Mouse (Mus musculus) intestine, postnatal 0 days (tissue): ENCODE results near the gene Wdsub1. TPM values are rescaled to one million over a fixed set of nuclear protein-coding genes. Genes with fewer than 3 reads are reported as not detected.

ENCODE experiments used
- ATAC-seq: fragments of 200-750 bp; cut with Nextera tagmentation; 2 replicates; pipeline ENCODE4 v1.8.0; 2017; ENCODE audit warnings: mild to moderate bottlenecking, moderate TSS enrichment, moderate library complexity
- H3K27ac ChIP-seq: fragments of 300-500 bp; sonication (generic); 2 replicates; pipeline ENCODE4 v1.5.1; 2014; ENCODE audit warnings: mild to moderate bottlenecking, low read depth, low read length, moderate library complexity
- H3K27me3 ChIP-seq: fragments of 300-500 bp; sonication (generic); replicated peaks from 2 replicates; pipeline ENCODE4 v1.6.1; 2014; ENCODE audit warnings: low read length, mixed read lengths; ENCODE audit not compliant: control insufficient read depth, insufficient read depth
- H3K36me3 ChIP-seq: fragments of 300-500 bp; sonication (generic); 2 replicates; pipeline ENCODE4 v1.6.1; 2014; ENCODE audit warnings: mild to moderate bottlenecking, moderate library complexity; ENCODE audit not compliant: control insufficient read depth, insufficient read depth
- H3K4me1 ChIP-seq: fragments of 300-500 bp; sonication (generic); replicated peaks from 2 replicates; pipeline ENCODE4 v1.6.1; 2014; ENCODE audit warnings: antibody characterized with exemption, low read length, mixed read lengths; ENCODE audit not compliant: control insufficient read depth, insufficient read depth
- H3K4me2 ChIP-seq: fragments of 300-500 bp; sonication (generic); replicated peaks from 2 replicates; pipeline ENCODE4 v1.6.1; 2014; ENCODE audit warnings: low read depth, mild to moderate bottlenecking, moderate library complexity
- H3K4me3 ChIP-seq: fragments of 300-500 bp; sonication (generic); 2 replicates; pipeline ENCODE4 v1.5.1; 2014; ENCODE audit warnings: low read depth, low read length
- H3K9ac ChIP-seq: fragments of 300-500 bp; sonication (generic); 2 replicates; pipeline ENCODE4 v1.6.1; 2014; ENCODE audit warnings: mild to moderate bottlenecking, low read depth, low read length
- H3K9me3 ChIP-seq: fragments of 300-500 bp; sonication (generic); 2 replicates; pipeline ENCODE4 v1.6.1; 2016; ENCODE audit warnings: mixed run types; ENCODE audit not compliant: control insufficient read depth
- CTCF ChIP-seq: sonication (generic); IDR thresholded peaks from 2 replicates; pipeline ENCODE4 v1.5.1; 2016; ENCODE audit warnings: low read depth, mild to moderate bottlenecking, control low read depth, antibody characterized with exemption, moderate library complexity
- WGBS: fragments of 180-500 bp; shearing (Covaris S2); extraction: QIAGEN DNeasy Blood & Tissue Kit; methylation state at CpG from one replicate; pipeline ENCODE4 v1.1.7; 2014; 5-methylcytosine and 5-hydroxymethylcytosine counted together
- polyA plus RNA-seq: library from polyadenylated mRNA; unstranded; fragments of >200 nt; fragmentation: Nextera tagmentation; extraction: Ambion mirVana; gene quantifications from 2 replicates; pipeline ENCODE4 v1.2.1, GENCODE M21; 2015

Wdsub1 gene
- polyA plus RNA-seq, 1 experiment from 2014 or later, result 32.9 TPM

DNA sequence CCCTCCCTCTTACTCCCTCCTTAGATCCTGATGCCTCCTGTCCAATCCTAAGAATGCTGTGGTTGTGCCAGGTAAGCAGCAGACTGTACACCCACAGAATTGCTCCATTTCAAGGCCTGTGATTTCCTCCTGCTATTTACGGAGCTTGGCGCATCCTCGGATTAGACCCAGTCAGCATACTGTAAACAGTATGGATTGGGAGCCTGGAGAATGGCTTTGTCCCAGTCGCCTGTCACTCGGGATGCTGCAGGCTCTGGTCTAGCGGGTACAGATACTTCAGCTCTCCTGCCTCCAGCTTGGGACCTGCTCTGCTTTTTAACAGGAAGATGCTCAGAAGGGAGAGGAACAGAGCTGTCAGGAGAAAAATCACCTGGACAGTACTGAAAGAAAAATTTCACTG is 63.0 kb downstream of the Wdsub1 start:
- H3K27ac ChIP-seq, result no peak overlapping the region
- H3K4me1 ChIP-seq, result no peaks in the 10 kb centered on the region
- no peaks in the 10 kb centered on the region for H3K27me3 ChIP-seq
- no peaks in the 10 kb centered on the region for H3K9me3 ChIP-seq
- H3K36me3 ChIP-seq, result peaks cover 75% of the 10 kb centered on the region
- no peak overlapping the region for H3K9ac ChIP-seq
- no peak overlapping the region for H3K4me2 ChIP-seq
- no peak for ATAC-seq
- TF ChIP-seq CTCF, result no peak
- WGBS, result 83% methylated on average over 6 of the region's 6 CpGs
- no peak overlapping the region for H3K4me3 ChIP-seq

GRCm38 (mm10) chr2:59818663-59819062 is 63.7 kb downstream of the Wdsub1 start:
- no peak for TF ChIP-seq CTCF
- no peak for ATAC-seq
- peaks cover 73% of the 10 kb centered on the region for H3K36me3 ChIP-seq

DNA sequence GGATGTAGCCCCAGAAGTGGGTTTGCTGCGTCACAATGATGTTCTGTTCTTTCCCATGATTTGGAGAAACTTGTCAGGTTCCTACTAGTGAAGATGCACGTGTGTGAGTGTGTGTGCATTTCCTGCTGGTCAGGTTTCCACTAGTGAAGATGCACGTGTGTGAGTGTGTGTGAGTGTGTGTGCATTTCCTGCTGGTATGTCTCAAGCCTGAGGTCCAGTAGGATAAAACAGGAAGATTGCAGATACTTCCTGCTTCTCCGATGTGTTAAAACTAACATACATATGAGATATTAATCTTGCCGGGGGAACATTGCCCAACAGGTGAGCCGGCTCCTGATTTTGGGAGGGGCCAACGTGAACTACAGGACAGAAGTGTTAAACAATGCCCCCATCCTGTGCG is 67.4 kb downstream of the Wdsub1 start:
- H3K9me3 ChIP-seq, result no peaks in the 10 kb centered on the region
- H3K36me3 ChIP-seq, result peaks cover 74% of the 10 kb centered on the region
- H3K27ac ChIP-seq, result no peak overlapping the region
- H3K27me3 ChIP-seq, result no peaks in the 10 kb centered on the region
- no peak for ATAC-seq
- no peak for TF ChIP-seq CTCF
- no peaks in the 10 kb centered on the region for H3K4me1 ChIP-seq
- no peak overlapping the region for H3K4me2 ChIP-seq
- WGBS, result 80% methylated on average over 8 of the region's 8 CpGs
- no peak overlapping the region for H3K9ac ChIP-seq
- H3K4me3 ChIP-seq, result no peak overlapping the region

More at GRCm38 (mm10) chr2:59818663-59819062, 63.7 kb downstream of the Wdsub1 start:
- 97% methylated on average over 15 of the region's 15 CpGs for WGBS
- no peaks in the 10 kb centered on the region for H3K4me1 ChIP-seq
- H3K4me2 ChIP-seq, result no peak overlapping the region
- H3K9me3 ChIP-seq, result no peaks in the 10 kb centered on the region
- H3K9ac ChIP-seq, result no peak overlapping the region
- no peak overlapping the region for H3K4me3 ChIP-seq
- H3K27me3 ChIP-seq, result no peaks in the 10 kb centered on the region
- no peak overlapping the region for H3K27ac ChIP-seq

DNA sequence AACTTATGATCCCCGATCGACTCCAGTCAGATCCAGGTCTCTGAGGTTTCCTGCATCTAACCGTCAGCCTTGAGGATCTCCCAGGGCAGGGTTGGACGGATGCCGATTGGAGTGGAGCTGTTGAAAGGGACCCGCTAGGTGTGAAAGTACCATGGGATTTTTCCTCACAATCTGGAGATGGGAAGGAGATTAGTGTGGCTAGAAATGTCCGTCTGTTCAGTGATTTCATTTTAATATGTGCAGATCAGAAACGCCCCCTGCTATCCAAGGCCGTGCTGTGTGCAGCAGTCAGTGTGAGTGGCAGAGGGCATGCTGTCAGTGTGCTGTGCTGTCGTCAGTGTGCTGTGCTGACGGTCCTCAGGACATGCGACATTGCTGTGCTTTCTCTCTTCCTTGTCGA is 68.9 kb downstream of the Wdsub1 start:
- Histone ChIP-seq H3K4me2 (no peak overlapping the region), H3K4me3 (no peak overlapping the region), H3K9ac (no peak overlapping the region), H3K27me3 (no peaks in the 10 kb centered on the region), H3K4me1 (no peaks in the 10 kb centered on the region), H3K27ac (no peak overlapping the region), H3K36me3 (peaks cover 63% of the 10 kb centered on the region), H3K9me3 (no peaks in the 10 kb centered on the region)
- ATAC-seq, result no peak
- WGBS, result 90% methylated on average over 13 of the region's 13 CpGs
- TF ChIP-seq CTCF, result no peak

DNA sequence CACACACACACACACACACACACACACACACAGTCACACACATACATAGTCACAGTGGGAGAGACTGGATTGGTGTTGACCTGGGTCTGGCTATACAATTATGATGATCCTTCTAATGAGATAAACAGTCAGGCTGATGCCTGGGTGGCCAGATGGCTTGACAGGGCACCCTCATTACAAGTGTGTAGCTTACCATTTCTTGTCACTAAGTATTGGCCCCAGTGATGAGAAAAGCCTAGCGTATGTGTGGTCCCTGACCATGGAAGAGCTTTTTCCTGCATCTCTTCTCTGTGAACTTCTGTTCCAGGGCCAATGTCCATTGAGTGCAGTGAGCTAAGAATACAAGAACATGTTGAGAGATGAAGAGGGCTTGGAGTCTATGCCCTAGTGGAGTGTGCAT is 69.8 kb downstream of the Wdsub1 start:
- WGBS, result 87% methylated on average over 1 of the region's 1 CpGs
- H3K4me1 ChIP-seq, result no peaks in the 10 kb centered on the region
- no peak for ATAC-seq
- H3K4me2 ChIP-seq, result no peak overlapping the region
- TF ChIP-seq CTCF, result no peak
- H3K27me3 ChIP-seq, result no peaks in the 10 kb centered on the region
- no peak overlapping the region for H3K27ac ChIP-seq
- H3K4me3 ChIP-seq, result no peak overlapping the region
- H3K9me3 ChIP-seq, result no peaks in the 10 kb centered on the region
- peaks cover 64% of the 10 kb centered on the region for H3K36me3 ChIP-seq
- H3K9ac ChIP-seq, result no peak overlapping the region

GRCm38 (mm10) chr2:59811247-59811646 is 71.1 kb downstream of the Wdsub1 start:
- no peaks in the 10 kb centered on the region for H3K27me3 ChIP-seq
- H3K4me2 ChIP-seq, result no peak overlapping the region
- WGBS, result 84% methylated on average over 1 of the region's 1 CpGs
- H3K36me3 ChIP-seq, result peaks cover 64% of the 10 kb centered on the region
- H3K9me3 ChIP-seq, result no peaks in the 10 kb centered on the region
- no peak for TF ChIP-seq CTCF
- no peak overlapping the region for H3K9ac ChIP-seq
- H3K4me3 ChIP-seq, result no peak overlapping the region
- ATAC-seq, result no peak
- H3K4me1 ChIP-seq, result no peaks in the 10 kb centered on the region
- no peak overlapping the region for H3K27ac ChIP-seq

GRCm38 (mm10) chr2:59810039-59810438 is 72.4 kb downstream of the Wdsub1 start:
- no peaks in the 10 kb centered on the region for H3K4me1 ChIP-seq
- no peaks in the 10 kb centered on the region for H3K27me3 ChIP-seq
- no peak for ATAC-seq
- H3K9ac ChIP-seq, result no peak overlapping the region
- 91% methylated on average over 7 of the region's 7 CpGs for WGBS
- no peak for TF ChIP-seq CTCF
- H3K9me3 ChIP-seq, result no peaks in the 10 kb centered on the region
- H3K4me2 ChIP-seq, result no peak overlapping the region
- H3K4me3 ChIP-seq, result no peak overlapping the region
- H3K36me3 ChIP-seq, result peaks cover 60% of the 10 kb centered on the region
- H3K27ac ChIP-seq, result no peak overlapping the region
